Mouse (Mus musculus): ENCODE results near the gene Slc28a1.

GRCm38 (mm10) chr7:81189180-81189579, 74.6 kb downstream of the Slc28a1 start:
- TF ChIP-seq JUND (IDR thresholded peaks at IDR 0.05; ENCODE audit: low read depth, low read length): no peak
- TF ChIP-seq BHLHE40 (IDR thresholded peaks at IDR 0.05; ENCODE audit: borderline replicate concordance, low read depth, low read length): no peak
- no peak for TF ChIP-seq TAL1 (IDR thresholded peaks at IDR 0.05; ENCODE audit: low read length)
- TF ChIP-seq POLR2A (IDR thresholded peaks at IDR 0.05; ENCODE audit: control insufficient read depth in 1 of 2, insufficient read depth in 1 of 2, low read depth in 1 of 2, low read length in 2 of 2, poor library complexity in 1 of 2): no peak
- TF ChIP-seq ZKSCAN1 (IDR thresholded peaks at IDR 0.05; ENCODE audit: low read depth, low read length): no peak

All from MEL (cell line).